Mouse (Mus musculus) ES-Bruce4 (cell line): ENCODE data around the gene Sec24c. TPM values are rescaled to one million over a fixed set of nuclear protein-coding genes. Genes with fewer than 3 reads are reported as not detected.

Experiments
- H3K27ac ChIP-seq: 2 replicates; pipeline ENCODE4 v1.5.1; 2012; ENCODE audit warnings: low read length, inconsistent platforms; ENCODE audit not compliant: insufficient read depth
- H3K27me3 ChIP-seq: 2 replicates; pipeline ENCODE4 v1.6.1; 2012; ENCODE audit warnings: mild to moderate bottlenecking, low read length, inconsistent platforms; ENCODE audit not compliant: control insufficient read depth, poor library complexity, insufficient read depth, severe bottlenecking
- H3K36me3 ChIP-seq: 2 replicates; pipeline ENCODE4 v1.6.1; 2012; ENCODE audit warnings: inconsistent platforms, mild to moderate bottlenecking, low read length, moderate library complexity; ENCODE audit not compliant: control insufficient read depth, poor library complexity, insufficient read depth, severe bottlenecking
- H3K4me1 ChIP-seq: one replicate; pipeline ENCODE4 v1.8.1; 2011; ENCODE audit warnings: low read length; ENCODE audit not compliant: control insufficient read depth, insufficient read depth
- H3K4me3 ChIP-seq: 2 replicates; pipeline ENCODE4 v1.5.1; 2011; ENCODE audit warnings: low read depth, mild to moderate bottlenecking, low read length
- H3K9ac ChIP-seq: 2 replicates; pipeline ENCODE4 v1.6.1; 2012; ENCODE audit warnings: low read depth, mild to moderate bottlenecking, inconsistent platforms; ENCODE audit not compliant: poor library complexity, severe bottlenecking
- H3K9me3 ChIP-seq: replicated peaks from 2 replicates; pipeline ENCODE4 v1.6.1; 2012; ENCODE audit warnings: mild to moderate bottlenecking, low read length, inconsistent platforms; ENCODE audit not compliant: control insufficient read depth, poor library complexity, insufficient read depth, severe bottlenecking
- CTCF ChIP-seq: IDR thresholded peaks from one replicate; pipeline ENCODE4 v1.8.1; 2011; ENCODE audit warnings: low read depth, low read length
- EP300 ChIP-seq: IDR thresholded peaks from 2 replicates; pipeline ENCODE4 v1.6.1; 2011; ENCODE audit warnings: low read depth, low read length; ENCODE audit not compliant: insufficient read depth
- POLR2A ChIP-seq: IDR thresholded peaks from one replicate; pipeline ENCODE4 v1.8.1; 2011; ENCODE audit warnings: low read length; ENCODE audit not compliant: insufficient read depth
- polyA plus RNA-seq: library from polyadenylated mRNA; stranded (reverse); fragments of >200 nt; gene quantifications from 2 replicates; pipeline ENCODE4 v1.2.4, GENCODE M21; 2011; ENCODE audit warnings: low read depth; ENCODE audit not compliant: missing spikeins, insufficient read depth, insufficient read length

The Sec24c gene
- polyA plus RNA-seq, 1 experiment = 133 TPM

- Histone ChIP-seq H3K27ac (no peak overlapping the region), H3K4me3 (no peak overlapping the region), H3K27me3 (no peaks in the 10 kb centered on the region), H3K9me3 (no peaks in the 10 kb centered on the region), H3K9ac (no peak overlapping the region), H3K36me3 (no peaks in the 10 kb centered on the region), H3K4me1 (no peaks in the 10 kb centered on the region)
- TF ChIP-seq CTCF (no peak), POLR2A (no peak), EP300 (no peak)
These were observed 36.1 kb upstream of the Sec24c start for GRCm38 (mm10) chr14:20637818-20638574.

- H3K4me1 ChIP-seq = no peaks in the 10 kb centered on the region
- no peak overlapping the region for H3K27ac ChIP-seq
- no peaks in the 10 kb centered on the region for H3K36me3 ChIP-seq
- no peaks in the 10 kb centered on the region for H3K27me3 ChIP-seq
- TF ChIP-seq POLR2A = no peak
- TF ChIP-seq EP300 = no peak
- TF ChIP-seq CTCF = no peak
- no peaks in the 10 kb centered on the region for H3K9me3 ChIP-seq
- no peak overlapping the region for H3K9ac ChIP-seq
- H3K4me3 ChIP-seq = no peak overlapping the region
These were observed 35.4 kb upstream of the Sec24c start for GRCm38 (mm10) chr14:20638702-20639101.

DNA sequence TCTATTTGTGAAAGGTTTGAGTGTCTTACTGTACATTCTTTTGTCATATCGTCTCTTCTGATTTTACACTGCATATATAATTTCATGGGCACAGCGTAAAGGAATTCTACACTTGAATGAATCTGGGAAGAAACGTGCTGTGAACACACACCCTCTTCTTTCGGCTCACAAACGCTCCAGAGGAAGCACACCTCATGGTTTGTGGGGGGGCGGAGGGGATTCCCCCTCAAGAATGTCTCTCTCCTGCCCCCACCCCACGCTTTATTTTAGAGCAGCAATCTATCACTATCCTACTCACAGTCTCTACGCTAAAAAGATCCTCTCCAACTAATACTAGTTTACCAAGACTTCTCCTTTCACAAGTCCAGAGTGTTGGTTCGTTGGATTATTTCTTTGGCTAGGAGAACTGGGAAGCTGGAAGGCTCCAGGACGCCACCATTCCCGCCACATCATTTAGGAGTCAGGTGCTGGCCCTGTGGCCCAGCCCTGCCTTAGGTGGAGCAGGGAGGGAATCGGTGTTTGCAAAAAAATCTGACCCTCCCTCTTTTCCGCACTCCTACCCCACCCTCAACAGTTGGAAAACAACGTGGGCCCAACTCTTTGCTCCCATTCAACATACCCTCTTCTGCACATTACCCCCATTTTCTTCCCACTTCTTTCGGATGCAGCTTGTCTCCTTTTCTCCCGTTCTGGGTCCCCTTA lies 34.0 kb upstream of the Sec24c start:
- TF ChIP-seq POLR2A (no peak), EP300 (peak; percentile 36; the same call in 1 of the 2 replicates)
- Histone ChIP-seq H3K9ac (peak overlapping the region; percentile 97), H3K36me3 (no peaks in the 10 kb centered on the region), H3K4me3 (peak overlapping the region; percentile 94), H3K4me1 (no peaks in the 10 kb centered on the region), H3K27ac (peak overlapping the region; percentile 67), H3K9me3 (no peaks in the 10 kb centered on the region), H3K27me3 (no peaks in the 10 kb centered on the region)

GRCm38 (mm10) chr14:20640644-20641437 lies 33.3 kb upstream of the Sec24c start, which contains the start of gene Usp54:
TSS of gene Usp54 (minus strand) at chr14:20641063.
- no peaks in the 10 kb centered on the region for H3K9me3 ChIP-seq
- peak within 1 kb of the TSS; percentile 97 for H3K9ac ChIP-seq
- H3K4me3 ChIP-seq = peak within 1 kb of the TSS; percentile 96
- peak within 1 kb of the TSS; percentile 67 for H3K27ac ChIP-seq
- no peak for TF ChIP-seq EP300
- TF ChIP-seq CTCF = no peak
- peak; percentile 45 for TF ChIP-seq POLR2A
- H3K4me1 ChIP-seq = no peaks in the 10 kb centered on the region
- H3K36me3 ChIP-seq = no peaks in the 10 kb centered on the region
- H3K27me3 ChIP-seq = no peaks in the 10 kb centered on the region

DNA sequence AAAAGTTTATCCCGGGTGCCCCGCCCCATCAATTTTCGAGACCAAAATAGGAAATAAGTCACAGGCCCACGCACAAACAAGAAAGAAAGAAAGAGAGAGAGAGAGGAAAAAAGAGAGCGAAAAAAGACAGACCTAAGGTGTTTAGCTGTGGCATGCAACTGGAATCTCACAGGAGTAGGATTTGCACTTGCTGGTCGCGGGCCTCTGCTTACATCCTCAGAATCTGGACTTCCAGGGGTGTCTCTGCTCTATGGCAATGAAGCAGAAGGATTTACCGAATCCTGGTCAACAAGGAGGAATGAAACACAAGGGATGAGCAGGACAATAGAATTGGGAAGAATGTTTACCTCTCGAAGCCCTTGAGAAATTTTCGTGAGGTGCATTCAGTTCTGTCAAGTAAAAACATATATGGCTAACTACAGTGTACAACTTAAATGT lies 32.7 kb upstream of the Sec24c start:
- H3K27me3 ChIP-seq = no peaks in the 10 kb centered on the region
- H3K36me3 ChIP-seq = no peaks in the 10 kb centered on the region
- peak overlapping the region; percentile 96 for H3K4me3 ChIP-seq
- H3K9ac ChIP-seq = peak overlapping the region; percentile 97
- no peaks in the 10 kb centered on the region for H3K4me1 ChIP-seq
- H3K9me3 ChIP-seq = no peaks in the 10 kb centered on the region
- TF ChIP-seq EP300 (no peak), CTCF (no peak), POLR2A (no peak)
- H3K27ac ChIP-seq = peak overlapping the region; percentile 49
